Mouse (Mus musculus): ENCODE measurements at regions not wholly inside any gene's neighbourhood (a gene's known extent, or its start where the extent isn't known, plus 50 kb on each side); places are given as distances from the start of the nearest gene placed in this dataset.
A peak's percentile ranks its signal among the peaks of the same experiment; 100 is the strongest.

GRCm38 (mm10) chr8:93655752-93656151 lies 120.1 kb upstream of the Ces5a start:
- Histone ChIP-seq H3K36me3 (no peaks in the 10 kb centered on the region), H3K4me2 (replicated peaks) (no peak overlapping the region), H3K9ac (no peak overlapping the region), H3K4me1 (no peaks in the 10 kb centered on the region), H3K27ac (no peak overlapping the region), H3K4me3 (no peak overlapping the region), H3K9me3 (no peaks in the 10 kb centered on the region), H3K27me3 (replicated peaks) (no peaks in the 10 kb centered on the region)
- ATAC-seq (ENCODE audit: low FRiP score, low read depth) = no peak
- WGBS = 94% methylated on average over 9 of the region's 9 CpGs

- 3% methylated on average over 15 of the region's 15 CpGs for WGBS
- Histone ChIP-seq H3K4me3 (0 out of 2 replicates have a peak overlapping the region, but pooled peaks have one; percentile 13), H3K36me3 (no peaks in the 10 kb centered on the region), H3K27ac (no peak overlapping the region), H3K9ac (0 out of 2 replicates have a peak overlapping the region, but pooled peaks have one; percentile 40), H3K4me1 (peaks cover 3% of the 10 kb centered on the region; the same call in 1 of the 2 replicates), H3K9me3 (no peaks in the 10 kb centered on the region), H3K27me3 (replicated peaks) (no peaks in the 10 kb centered on the region), H3K4me2 (replicated peaks) (peak overlapping the region; percentile 56)
- ATAC-seq (ENCODE audit: low FRiP score, low read depth) = peak; percentile 95
Measured at GRCm38 (mm10) chr8:93661739-93662138, 126.1 kb upstream of the Ces5a start.

DNA sequence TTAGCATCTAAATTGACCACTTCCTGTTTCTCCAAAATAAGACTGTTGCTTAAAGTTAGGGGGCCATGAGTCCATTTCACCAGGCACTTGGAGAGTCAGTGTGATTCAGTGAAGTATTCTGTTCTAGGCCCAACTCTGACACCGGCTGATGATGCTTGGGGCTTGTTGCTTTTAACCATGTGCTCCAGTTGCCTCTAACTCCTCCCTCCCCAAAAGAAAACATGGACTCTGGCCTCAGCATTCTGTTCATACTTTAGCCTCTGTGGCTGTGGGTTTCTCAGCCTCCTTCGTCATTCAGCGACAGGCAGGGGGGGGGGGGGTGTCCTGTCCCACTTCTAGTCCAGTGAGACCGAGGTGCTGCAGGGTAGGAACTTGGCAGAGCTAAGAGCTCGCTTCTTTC lies 126.6 kb upstream of the Ces5a start:
- 0 out of 2 replicates have a peak overlapping the region, but pooled peaks have one; percentile 13 for H3K4me3 ChIP-seq
- WGBS = 78% methylated on average over 5 of the region's 5 CpGs
- no peak overlapping the region for H3K27ac ChIP-seq
- no peaks in the 10 kb centered on the region for H3K27me3 ChIP-seq (replicated peaks)
- H3K9me3 ChIP-seq = no peaks in the 10 kb centered on the region
- H3K4me2 ChIP-seq (replicated peaks) = peak overlapping the region; percentile 56
- H3K4me1 ChIP-seq = peaks cover 3% of the 10 kb centered on the region; the same call in 1 of the 2 replicates
- peak; percentile 17; the same call in 1 of the 2 replicates for ATAC-seq (ENCODE audit: low FRiP score, low read depth)
- no peaks in the 10 kb centered on the region for H3K36me3 ChIP-seq
- 0 out of 2 replicates have a peak overlapping the region, but pooled peaks have one; percentile 40 for H3K9ac ChIP-seq

- no peak overlapping the region for H3K4me3 ChIP-seq
- 92% methylated on average over 4 of the region's 4 CpGs for WGBS
Measured at GRCm38 (mm10) chr8:93663851-93664250, 128.2 kb upstream of the Ces5a start.

GRCm38 (mm10) chr8:93668306-93668705 lies 132.7 kb upstream of the Ces5a start:
- WGBS = 63% methylated on average over 7 of the region's 7 CpGs
- H3K4me3 ChIP-seq = no peak overlapping the region
- H3K9ac ChIP-seq = no peak overlapping the region
- no peak overlapping the region for H3K27ac ChIP-seq
- no peaks in the 10 kb centered on the region for H3K9me3 ChIP-seq
- ATAC-seq (ENCODE audit: low FRiP score, low read depth) = no peak
- no peaks in the 10 kb centered on the region for H3K27me3 ChIP-seq (replicated peaks)
- no peaks in the 10 kb centered on the region for H3K36me3 ChIP-seq
- no peak overlapping the region for H3K4me2 ChIP-seq (replicated peaks)
- no peaks in the 10 kb centered on the region for H3K4me1 ChIP-seq

More at GRCm38 (mm10) chr8:93663851-93664250, 128.2 kb upstream of the Ces5a start:
- Histone ChIP-seq H3K27ac (no peak overlapping the region), H3K36me3 (no peaks in the 10 kb centered on the region), H3K9ac (no peak overlapping the region), H3K27me3 (replicated peaks) (no peaks in the 10 kb centered on the region), H3K9me3 (no peaks in the 10 kb centered on the region), H3K4me2 (replicated peaks) (no peak overlapping the region), H3K4me1 (peaks cover 3% of the 10 kb centered on the region; the same call in 1 of the 2 replicates)
- ATAC-seq (ENCODE audit: low FRiP score, low read depth) = no peak

DNA sequence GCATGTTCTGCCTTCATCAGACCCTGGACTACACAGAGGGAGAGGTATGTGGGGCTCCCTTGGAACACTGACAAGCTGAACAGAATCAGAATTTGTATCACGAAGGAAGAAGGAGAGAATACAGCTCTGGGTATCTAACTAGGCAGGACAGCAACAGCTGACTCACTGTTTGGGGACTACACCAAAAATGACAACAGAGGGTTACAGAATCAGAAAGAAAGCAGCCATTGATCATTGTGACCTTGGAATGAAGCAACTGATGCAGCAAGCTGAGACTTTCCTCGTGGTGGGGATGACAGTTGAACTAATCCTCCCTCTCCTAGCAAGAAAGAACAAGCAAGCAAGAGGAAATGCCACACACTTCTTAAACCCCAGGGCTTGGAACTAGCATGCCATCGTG lies 135.0 kb upstream of the Gnao1 start:
- no peak overlapping the region for H3K27ac ChIP-seq
- H3K36me3 ChIP-seq = no peaks in the 10 kb centered on the region
- H3K27me3 ChIP-seq (replicated peaks) = no peaks in the 10 kb centered on the region
- no peak overlapping the region for H3K4me2 ChIP-seq (replicated peaks)
- H3K9ac ChIP-seq = no peak overlapping the region
- no peak for ATAC-seq (ENCODE audit: low FRiP score, low read depth)
- 74% methylated on average over 3 of the region's 3 CpGs for WGBS
- no peak overlapping the region for H3K4me3 ChIP-seq
- no peaks in the 10 kb centered on the region for H3K4me1 ChIP-seq
- H3K9me3 ChIP-seq = no peaks in the 10 kb centered on the region

DNA sequence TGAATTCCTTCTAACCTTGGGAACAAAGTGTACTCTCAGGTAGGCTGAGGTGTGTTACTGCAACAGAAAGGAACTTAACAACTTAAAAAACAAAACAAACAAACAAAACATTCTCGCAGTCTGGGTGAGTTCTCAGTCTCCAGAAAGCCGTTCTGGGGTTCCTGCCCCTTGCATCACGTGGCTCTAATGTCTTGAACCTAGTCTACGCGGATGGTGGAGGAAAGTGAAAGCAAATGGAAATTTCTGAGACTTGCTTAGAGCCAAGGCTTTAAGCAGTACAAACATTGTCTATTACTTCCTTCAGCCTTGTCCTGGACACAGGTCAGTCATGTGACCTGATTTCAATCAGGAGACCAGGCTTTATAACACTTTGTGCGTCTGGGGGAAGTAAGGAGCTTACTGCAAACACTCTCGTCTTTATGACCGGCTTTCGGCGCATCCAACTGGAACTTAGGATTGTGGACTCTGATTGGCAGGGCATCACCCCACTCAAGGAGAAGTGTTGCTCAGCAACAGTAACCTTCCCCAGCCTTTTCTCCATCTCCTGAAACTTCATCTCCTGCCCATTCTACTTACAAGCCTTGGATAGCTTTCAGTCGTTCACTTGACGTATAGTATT lies 125.9 kb upstream of the Gnao1 start:
- H3K4me1 ChIP-seq = peaks cover 2% of the 10 kb centered on the region; the same call in 1 of the 2 replicates
- no peak overlapping the region for H3K27ac ChIP-seq
- WGBS = 87% methylated on average over 12 of the region's 12 CpGs
- no peak overlapping the region for H3K4me3 ChIP-seq
- no peak overlapping the region for H3K9ac ChIP-seq
- H3K36me3 ChIP-seq = no peaks in the 10 kb centered on the region
- no peaks in the 10 kb centered on the region for H3K9me3 ChIP-seq
- no peaks in the 10 kb centered on the region for H3K27me3 ChIP-seq (replicated peaks)
- ATAC-seq (ENCODE audit: low FRiP score, low read depth) = no peak
- no peak overlapping the region for H3K4me2 ChIP-seq (replicated peaks)

GRCm38 (mm10) chr8:93684392-93684791 lies 125.4 kb upstream of the Gnao1 start:
- H3K27me3 ChIP-seq (replicated peaks) = no peaks in the 10 kb centered on the region
- no peak overlapping the region for H3K27ac ChIP-seq
- no peak overlapping the region for H3K9ac ChIP-seq
- H3K4me2 ChIP-seq (replicated peaks) = no peak overlapping the region
- no peak overlapping the region for H3K4me3 ChIP-seq
- H3K9me3 ChIP-seq = no peaks in the 10 kb centered on the region
- H3K36me3 ChIP-seq = no peaks in the 10 kb centered on the region
- WGBS = 95% methylated on average over 6 of the region's 6 CpGs
- H3K4me1 ChIP-seq = peaks cover 5% of the 10 kb centered on the region; the same call in 1 of the 2 replicates
- ATAC-seq (ENCODE audit: low FRiP score, low read depth) = no peak

DNA sequence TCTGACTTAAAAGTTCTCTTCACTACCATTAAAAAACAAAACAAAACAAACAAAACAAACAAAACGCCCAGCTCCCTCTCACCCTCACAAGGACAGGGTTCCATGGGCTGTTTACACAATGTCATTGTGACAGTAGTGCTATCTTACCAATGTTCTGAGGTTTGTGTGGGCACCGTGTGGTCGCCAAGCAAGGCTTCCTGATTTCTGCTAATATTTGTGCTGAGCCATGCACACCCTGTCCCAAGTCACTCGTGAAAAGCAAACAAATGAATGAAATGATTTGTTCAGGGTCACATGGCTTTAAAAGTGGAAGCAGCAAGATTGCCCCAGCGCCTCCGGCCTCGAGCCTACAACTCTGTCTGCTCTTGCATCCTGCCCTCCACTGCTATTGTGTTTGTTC lies 120.9 kb upstream of the Gnao1 start:
- Histone ChIP-seq H3K9me3 (no peaks in the 10 kb centered on the region), H3K27me3 (replicated peaks) (no peaks in the 10 kb centered on the region), H3K4me3 (no peak overlapping the region), H3K9ac (no peak overlapping the region), H3K4me1 (peaks cover 5% of the 10 kb centered on the region; the same call in 1 of the 2 replicates), H3K4me2 (replicated peaks) (no peak overlapping the region), H3K36me3 (no peaks in the 10 kb centered on the region), H3K27ac (no peak overlapping the region)
- WGBS = 52% methylated on average over 7 of the region's 7 CpGs
- ATAC-seq (ENCODE audit: low FRiP score, low read depth) = no peak

DNA sequence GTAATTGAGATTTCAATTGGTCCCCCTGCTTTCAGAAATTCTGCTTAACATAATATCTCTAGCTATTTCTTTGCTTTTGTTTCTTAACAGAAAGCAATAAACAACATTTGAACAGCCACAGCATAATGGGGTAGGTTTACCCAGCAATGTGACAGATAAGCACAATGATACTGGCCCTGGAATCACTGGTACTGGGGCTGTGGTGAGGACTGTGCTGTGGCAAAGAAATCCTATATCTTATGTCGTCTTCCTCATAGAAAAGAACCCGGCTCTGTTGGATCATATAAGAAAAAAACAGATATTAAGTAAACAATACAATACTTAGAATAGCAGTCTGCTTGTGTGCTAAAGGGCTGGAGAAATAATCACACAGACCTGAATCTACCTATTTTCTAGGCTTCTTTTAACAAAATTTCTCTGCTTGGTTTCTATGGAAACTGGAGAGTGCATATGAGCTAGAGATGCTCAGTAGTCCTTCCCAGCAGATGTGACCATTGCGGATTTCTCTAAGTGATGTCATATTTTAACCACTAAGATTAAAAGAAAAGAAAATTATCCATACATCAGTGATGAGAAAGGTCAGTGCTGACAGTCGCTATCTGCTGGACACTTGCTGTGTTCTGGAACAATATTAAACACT lies 119.8 kb upstream of the Gnao1 start:
- H3K4me3 ChIP-seq = no peak overlapping the region
- H3K4me1 ChIP-seq = peaks cover 5% of the 10 kb centered on the region; the same call in 1 of the 2 replicates
- no peaks in the 10 kb centered on the region for H3K36me3 ChIP-seq
- no peak overlapping the region for H3K4me2 ChIP-seq (replicated peaks)
- WGBS = 92% methylated on average over 4 of the region's 4 CpGs
- H3K27me3 ChIP-seq (replicated peaks) = no peaks in the 10 kb centered on the region
- no peaks in the 10 kb centered on the region for H3K9me3 ChIP-seq
- no peak overlapping the region for H3K27ac ChIP-seq
- H3K9ac ChIP-seq = no peak overlapping the region
- ATAC-seq (ENCODE audit: low FRiP score, low read depth) = no peak

- 92% methylated on average over 2 of the region's 2 CpGs for WGBS
- no peaks in the 10 kb centered on the region for H3K9me3 ChIP-seq
- no peak for ATAC-seq (ENCODE audit: low FRiP score, low read depth)
- no peak overlapping the region for H3K9ac ChIP-seq
- H3K27ac ChIP-seq = no peak overlapping the region
- no peaks in the 10 kb centered on the region for H3K27me3 ChIP-seq (replicated peaks)
- no peak overlapping the region for H3K4me3 ChIP-seq
- H3K4me1 ChIP-seq = peaks cover 5% of the 10 kb centered on the region; the same call in 1 of the 2 replicates
- H3K4me2 ChIP-seq (replicated peaks) = no peak overlapping the region
- H3K36me3 ChIP-seq = no peaks in the 10 kb centered on the region
Measured at GRCm38 (mm10) chr8:93691375-93691774, 118.4 kb upstream of the Gnao1 start.

DNA sequence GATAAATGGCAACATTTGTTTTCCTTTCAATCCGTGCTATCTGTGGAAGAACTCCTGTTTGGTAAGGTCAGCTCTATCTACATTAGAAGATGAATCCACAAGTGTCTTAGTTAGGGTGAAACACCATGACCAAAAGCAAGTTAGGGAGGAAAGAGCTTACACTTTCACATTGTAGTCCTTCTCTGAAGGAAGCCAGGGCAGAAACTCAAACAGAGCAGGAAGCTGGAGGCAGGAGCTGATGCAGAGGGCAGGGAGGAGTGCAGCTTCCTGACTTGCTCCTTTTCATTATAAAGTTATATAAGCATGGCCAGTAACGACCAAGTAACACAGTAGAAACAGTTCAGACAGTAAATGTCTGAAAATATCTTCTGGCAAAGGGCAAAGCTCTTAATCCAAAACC lies 117.9 kb upstream of the Gnao1 start:
- no peaks in the 10 kb centered on the region for H3K9me3 ChIP-seq
- no peaks in the 10 kb centered on the region for H3K27me3 ChIP-seq (replicated peaks)
- peaks cover 5% of the 10 kb centered on the region; the same call in 1 of the 2 replicates for H3K4me1 ChIP-seq
- no peaks in the 10 kb centered on the region for H3K36me3 ChIP-seq
- no peak overlapping the region for H3K4me3 ChIP-seq
- H3K9ac ChIP-seq = no peak overlapping the region
- WGBS = 82% methylated on average over 2 of the region's 2 CpGs
- no peak for ATAC-seq (ENCODE audit: low FRiP score, low read depth)
- H3K27ac ChIP-seq = no peak overlapping the region
- H3K4me2 ChIP-seq (replicated peaks) = no peak overlapping the region
